Mouse (Mus musculus): ENCODE results near the gene Vmn1r131. TPM values are rescaled to one million over a fixed set of nuclear protein-coding genes. Genes with fewer than 3 reads are reported as not detected.

The Vmn1r131 gene
- polyA plus RNA-seq (2012; rRNA removed), result not detected in 2 replicates

DNA sequence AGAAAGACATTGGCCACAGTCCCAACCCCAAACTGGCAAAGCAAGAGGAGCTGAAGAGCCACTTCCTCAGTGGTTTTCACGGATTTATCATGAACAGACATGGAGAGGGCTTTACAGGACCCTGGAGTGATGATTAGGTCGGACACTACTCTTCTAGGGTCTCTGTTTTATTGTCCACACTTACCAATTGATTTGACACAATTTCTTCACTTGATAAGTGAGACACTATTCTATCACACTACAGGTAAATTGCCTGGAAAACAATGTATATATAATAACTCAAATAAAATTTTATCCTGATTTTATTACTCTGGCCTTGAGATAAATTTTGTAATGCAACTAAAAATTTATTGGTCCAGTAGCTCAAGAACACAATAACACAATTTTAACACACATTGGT, at the start of gene Vmn1r131:
Gene Vmn1r131, minus strand, starts transcription at position 101 of the 400 bp plus-strand sequence.

DNA sequence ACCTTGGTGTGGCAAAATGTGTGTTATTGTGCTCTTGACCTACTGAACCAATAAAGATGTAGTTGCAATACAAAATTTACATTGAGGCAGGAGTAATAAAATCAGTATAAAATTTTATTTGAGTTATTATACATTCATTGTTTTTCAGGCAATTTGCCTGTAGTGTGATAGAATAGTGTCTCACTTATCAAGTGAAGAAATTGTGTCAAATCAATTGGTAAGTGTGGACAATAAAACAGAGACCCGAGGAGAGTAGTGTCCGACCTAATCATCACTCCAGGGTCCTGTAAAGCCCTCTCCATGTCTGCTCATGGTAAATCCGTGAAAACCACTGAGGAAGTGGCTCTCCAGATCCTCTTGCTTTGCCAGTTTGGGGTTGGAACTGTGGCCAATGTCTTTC, 34.4 kb downstream of the Vmn1r131 start, which contains the start of gene Vmn1r130:
Gene Vmn1r130, plus strand, starts transcription at position 301 of the 400 bp plus-strand sequence.

Other genes starting within 250 kb of the Vmn1r131 start
- not detected in 2 replicates for gene Vmn1r126, start 244.6 kb downstream of the Vmn1r131 start, polyA plus RNA-seq (2012; rRNA removed)
- not detected in 2 replicates for gene Vmn1r127, start 226.2 kb downstream of the Vmn1r131 start, polyA plus RNA-seq (2012; rRNA removed)
- not detected in 2 replicates for gene Vmn1r128, start 196.7 kb downstream of the Vmn1r131 start, polyA plus RNA-seq (2012; rRNA removed)
- gene Vmn1r129, start 184.8 kb downstream of the Vmn1r131 start, polyA plus RNA-seq (2012; rRNA removed), result not detected in 2 replicates
- not detected in 2 replicates for gene Gm6882, start 113.3 kb downstream of the Vmn1r131 start, polyA plus RNA-seq (2012; rRNA removed)
- gene Vmn1r130, start 34.3 kb downstream of the Vmn1r131 start, polyA plus RNA-seq (2012; rRNA removed), result not detected in 2 replicates
- not detected in 2 replicates for gene Vmn1r132, start 68.0 kb upstream of the Vmn1r131 start, polyA plus RNA-seq (2012; rRNA removed)
- gene Gm4175, start 215.4 kb upstream of the Vmn1r131 start, polyA plus RNA-seq (2012; rRNA removed), result not detected in 2 replicates

Data from central nervous system, embryonic 11.5 days (tissue).